In genomic region chr13:45850181-45850974, GRCm38 (mm10) we compare ENCODE assay signal across 13 mouse cellular contexts.
A peak's percentile ranks its signal among the peaks of the same experiment; 100 is the strongest.
DNase-seq lines count a peak whose midpoint lies in the region; ATAC-seq and TF ChIP-seq lines count a peak whose summit lies in the region.
"Had no signal": no experiment of that assay in that cellular context is flagged by ENCODE, and none has a peak within 500 bp of the region (broad histone marks: within the 10 kb centered on the region; RNA-seq: fewer than 3 reads in every experiment).

No protein-coding gene starts in this region.

- ATAC-seq in G1E (ENCODE audit: extremely low read depth, insufficient number of reproducible peaks, low FRiP score, poor library complexity, severe bottlenecking), result 0 out of 2 replicates have a peak, but pooled peaks have one; percentile 30
- ATAC-seq in frontal cortex, adult (ENCODE audit: low TSS enrichment), result no peak
- no peak for ATAC-seq in kidney, embryonic 16.5 days (ENCODE audit: low FRiP score, low TSS enrichment)
- ATAC-seq: forebrain, embryonic 13.5 days had no signal

- H3K9ac ChIP-seq in kidney, embryonic 16.5 days (replicated peaks; ENCODE audit: low read length), result no peak overlapping the region
- H3K9ac ChIP-seq: forebrain, embryonic 13.5 days; limb, embryonic 12.5 days had no signal

- peak overlapping the region; percentile 34; the same call in 1 of the 2 replicates for H3K4me3 ChIP-seq in G1E (ENCODE audit: low read depth, low read length)
- no peak overlapping the region for H3K4me3 ChIP-seq in limb, embryonic 10.5 days
- no peak overlapping the region for H3K4me3 ChIP-seq in kidney, embryonic 16.5 days (ENCODE audit: low read length)
- H3K4me3 ChIP-seq: forebrain, embryonic 13.5 days; hindbrain, embryonic 10.5 days; limb, embryonic 12.5 days had no signal

- H3K36me3 ChIP-seq in G1E (replicated peaks), result peaks cover 20% of the 10 kb centered on the region
- H3K36me3 ChIP-seq in limb, embryonic 10.5 days, result no peaks in the 10 kb centered on the region
- no peaks in the 10 kb centered on the region for H3K36me3 ChIP-seq in kidney, embryonic 16.5 days (ENCODE audit: insufficient read depth, low read length)
- H3K36me3 ChIP-seq: hindbrain, embryonic 10.5 days; limb, embryonic 12.5 days had no signal

- peaks cover 83% of the 10 kb centered on the region for H3K4me1 ChIP-seq in G1E (ENCODE audit: insufficient read depth, low read depth, low read length)
- H3K4me1 ChIP-seq in limb, embryonic 10.5 days, result no peaks in the 10 kb centered on the region
- no peaks in the 10 kb centered on the region for H3K4me1 ChIP-seq in kidney, embryonic 16.5 days (ENCODE audit: insufficient read depth, low read length)
- H3K4me1 ChIP-seq: forebrain, embryonic 13.5 days had no signal

- 0 out of 2 replicates have a peak overlapping the region, but pooled peaks have one; percentile 1 for H3K27ac ChIP-seq in limb, embryonic 10.5 days
- no peak overlapping the region for H3K27ac ChIP-seq in kidney, embryonic 16.5 days (ENCODE audit: low read length)
- H3K27ac ChIP-seq: forebrain, embryonic 13.5 days; hindbrain, embryonic 10.5 days; limb, embryonic 12.5 days had no signal

- no peak for TF ChIP-seq CTCF in G1E (IDR thresholded peaks at IDR 0.05; ENCODE audit: low read depth, low read length)

- H3K27me3 ChIP-seq in G1E (ENCODE audit: insufficient read depth, low read length), result no peaks in the 10 kb centered on the region
- H3K27me3 ChIP-seq in limb, embryonic 10.5 days (ENCODE audit: low read depth, poor library complexity, severe bottlenecking), result no peaks in the 10 kb centered on the region
- H3K27me3 ChIP-seq in kidney, embryonic 16.5 days (ENCODE audit: insufficient read depth, low read length), result no peaks in the 10 kb centered on the region
- H3K27me3 ChIP-seq: forebrain, embryonic 13.5 days; limb, embryonic 12.5 days had no signal

- 90% methylated on average over 5 of the region's 5 CpGs for WGBS in limb, embryonic 10.5 days
- WGBS in kidney, embryonic 16.5 days, result 79% methylated on average over 5 of the region's 5 CpGs

- peak; percentile 28 for DNase-seq in layer of hippocampus, adult 9-11 months
- no peak for DNase-seq in layer of hippocampus, adult 9-10 months (ENCODE audit: low spot score)
- no peak for DNase-seq in G1E (ENCODE audit: low spot score)
- DNase-seq in limb, embryonic 10.5 days (ENCODE audit: low spot score), result no peak
- DNase-seq in naive thymus-derived CD4-positive, alpha-beta T cell, adult 2 months (ENCODE audit: low read depth), result peak; percentile 47
- DNase-seq: cerebellum, postnatal 36 days; gastrocnemius, postnatal 10 days; kidney, adult 11 months had no signal

- no peak overlapping the region for H3K4me2 ChIP-seq in kidney, embryonic 16.5 days (replicated peaks; ENCODE audit: low read depth, low read length)
- H3K4me2 ChIP-seq: forebrain, embryonic 13.5 days; limb, embryonic 12.5 days had no signal

- H3K9me3 ChIP-seq in G1E (replicated peaks), result no peaks in the 10 kb centered on the region
- no peaks in the 10 kb centered on the region for H3K9me3 ChIP-seq in limb, embryonic 10.5 days (replicated peaks)
- H3K9me3 ChIP-seq in kidney, embryonic 16.5 days (ENCODE audit: low read length), result no peaks in the 10 kb centered on the region
- H3K9me3 ChIP-seq: forebrain, embryonic 13.5 days; hindbrain, embryonic 10.5 days; limb, embryonic 12.5 days had no signal

Comparison
In these comparisons a context has a peak if more than half of its experiments do, and no peak if none do; other contexts are left out.
1. DNase-seq: peak in layer of hippocampus, adult 9-11 months (single experiment) and naive thymus-derived CD4-positive, alpha-beta T cell, adult 2 months (single experiment); none in layer of hippocampus, adult 9-10 months (single experiment), G1E (single experiment) and limb, embryonic 10.5 days (single experiment).